Mouse (Mus musculus) lung, embryonic 14.5 days (tissue): ENCODE results near the gene Ccnb1ip1. TPM values are rescaled to one million over a fixed set of nuclear protein-coding genes. Genes with fewer than 3 reads are reported as not detected.
A peak's percentile ranks its signal among the peaks of the same experiment; 100 is the strongest.

Experiments
- ATAC-seq: fragments of 200-750 bp; cut with Nextera tagmentation; 2 replicates; pipeline ENCODE4 v1.8.0; 2017; ENCODE audit warnings: mild to moderate bottlenecking, moderate TSS enrichment, moderate library complexity; ENCODE audit not compliant: insufficient read depth
- DNase-seq: peaks from one replicate; pipeline ENCODE4 v3.0.0-alpha.2; 2015
- H3K27ac ChIP-seq: fragments of 300-500 bp; sonication (generic); 2 replicates; pipeline ENCODE4 v1.5.1; 2014; ENCODE audit warnings: low read depth, mild to moderate bottlenecking, moderate library complexity
- H3K27me3 ChIP-seq: fragments of 300-500 bp; sonication (generic); 2 replicates; pipeline ENCODE4 v1.6.1; 2014; ENCODE audit warnings: low read length, control low read depth; ENCODE audit not compliant: insufficient read depth
- H3K36me3 ChIP-seq: fragments of 300-500 bp; sonication (generic); 2 replicates; pipeline ENCODE4 v1.6.1; 2014; ENCODE audit warnings: control low read depth; ENCODE audit not compliant: insufficient read depth
- H3K4me1 ChIP-seq: fragments of 300-500 bp; sonication (generic); 2 replicates; pipeline ENCODE4 v1.6.1; 2014; ENCODE audit warnings: antibody characterized with exemption, control low read depth; ENCODE audit not compliant: insufficient read depth
- H3K4me2 ChIP-seq: fragments of 300-500 bp; sonication (generic); 2 replicates; pipeline ENCODE4 v1.6.1; 2014; ENCODE audit warnings: mild to moderate bottlenecking
- H3K4me3 ChIP-seq: fragments of 300-500 bp; sonication (generic); 2 replicates; pipeline ENCODE4 v1.5.1; 2014; ENCODE audit warnings: low read depth, low read length
- H3K9ac ChIP-seq: fragments of 300-500 bp; sonication (generic); 2 replicates; pipeline ENCODE4 v1.6.1; 2014
- H3K9me3 ChIP-seq: fragments of 300-500 bp; sonication (generic); 2 replicates; pipeline ENCODE4 v1.6.1; 2016; ENCODE audit warnings: low read depth, low read length, control low read depth
- CTCF ChIP-seq: IDR thresholded peaks from 2 replicates; pipeline ENCODE4 v1.5.1; 2016; ENCODE audit warnings: antibody characterized with exemption, low read depth
- WGBS: fragments of 180-500 bp; shearing (Covaris S2); extraction: QIAGEN DNeasy Blood & Tissue Kit; methylation state at CpG from one replicate; pipeline ENCODE4 v1.1.7; 2014; 5-methylcytosine and 5-hydroxymethylcytosine counted together
- polyA plus RNA-seq: library from polyadenylated mRNA; unstranded; fragments of >200 nt; fragmentation: Nextera tagmentation; extraction: Ambion mirVana; gene quantifications from 2 replicates; pipeline ENCODE4 v1.2.1, GENCODE M21; 2014

The Ccnb1ip1 gene
- polyA plus RNA-seq, 1 experiment from 2014 or later: not detected

DNA sequence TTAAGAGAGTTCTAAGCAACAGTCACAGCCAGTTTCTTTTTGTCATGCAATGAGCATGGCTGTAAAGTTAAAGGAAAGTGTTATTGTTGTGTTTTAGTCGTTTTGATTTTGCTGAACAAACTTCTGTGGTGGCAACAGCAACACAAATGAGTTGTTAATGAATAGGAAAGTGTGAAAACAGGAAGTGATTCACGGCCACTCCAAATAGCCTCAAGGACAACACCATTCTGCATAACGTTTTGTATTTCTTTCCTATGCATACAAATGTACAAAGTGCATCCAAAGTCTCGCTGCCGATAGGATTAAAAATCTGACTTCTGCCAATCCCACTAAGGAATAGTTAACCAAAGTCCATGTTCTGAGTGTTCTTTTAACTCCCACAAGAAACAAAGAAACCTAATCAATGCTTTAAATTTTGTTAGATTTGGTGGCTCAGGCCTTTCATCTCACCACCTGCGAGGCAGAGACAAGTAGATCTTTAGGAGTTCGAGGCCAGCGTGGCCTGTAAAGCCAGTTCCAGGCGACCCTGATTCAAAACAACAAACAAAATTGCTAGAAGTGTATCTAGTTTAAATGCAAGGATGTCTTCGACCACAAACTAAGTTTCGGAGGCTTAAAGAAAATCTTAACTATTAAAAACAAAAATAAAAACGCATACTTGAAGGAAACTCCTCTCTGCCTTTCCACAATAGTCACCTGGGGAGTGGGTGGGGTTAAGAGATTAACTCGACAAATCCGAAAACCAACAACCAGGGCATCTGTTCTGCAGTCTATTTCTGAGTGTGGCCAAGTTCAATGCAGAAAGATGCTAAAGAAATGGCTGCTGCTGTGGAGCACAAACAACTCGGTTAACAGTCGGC is 22.9 kb downstream of the Ccnb1ip1 start:
- Histone ChIP-seq H3K36me3 (peaks cover 14% of the 10 kb centered on the region; the same call in 1 of the 2 replicates), H3K4me3 (peak overlapping the region; percentile 75), H3K27ac (no peak overlapping the region; the same call in 1 of the 2 replicates), H3K9me3 (no peaks in the 10 kb centered on the region), H3K4me2 (peak overlapping the region; percentile 73), H3K4me1 (no peaks in the 10 kb centered on the region; the same call in 1 of the 2 replicates), H3K27me3 (no peaks in the 10 kb centered on the region), H3K9ac (peak overlapping the region; percentile 65)
- no peak for ATAC-seq
- WGBS: 25% methylated on average over 16 of the region's 16 CpGs
- peak; percentile 48 for DNase-seq
- no peak for TF ChIP-seq CTCF

DNA sequence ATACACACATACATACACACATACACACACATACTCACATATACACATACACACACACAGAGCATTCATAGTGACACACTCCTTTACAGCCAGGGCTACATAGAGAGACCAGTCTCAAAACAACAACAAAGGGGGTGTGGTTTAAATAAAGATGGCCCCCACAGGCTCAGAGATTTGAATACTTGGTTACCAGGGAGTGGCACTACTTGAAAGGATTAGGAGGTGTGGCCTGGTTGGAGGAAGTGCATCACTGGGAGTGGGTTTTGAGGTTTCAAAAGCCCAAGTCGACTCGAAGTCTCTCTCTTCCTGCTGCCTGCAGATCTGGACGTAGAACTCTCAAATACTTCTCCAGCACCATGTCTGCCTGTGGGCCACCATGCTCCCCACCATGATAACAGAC is 25.4 kb downstream of the Ccnb1ip1 start:
- H3K9ac ChIP-seq: no peak overlapping the region
- no peaks in the 10 kb centered on the region for H3K27me3 ChIP-seq
- H3K9me3 ChIP-seq: no peaks in the 10 kb centered on the region
- DNase-seq (no peak), ATAC-seq (no peak)
- H3K4me2 ChIP-seq: no peak overlapping the region
- no peak overlapping the region for H3K4me3 ChIP-seq
- no peak overlapping the region for H3K27ac ChIP-seq
- H3K4me1 ChIP-seq: no peaks in the 10 kb centered on the region; the same call in 1 of the 2 replicates
- peaks cover 23% of the 10 kb centered on the region for H3K36me3 ChIP-seq
- TF ChIP-seq CTCF: no peak
- 87% methylated on average over 3 of the region's 3 CpGs for WGBS

DNA sequence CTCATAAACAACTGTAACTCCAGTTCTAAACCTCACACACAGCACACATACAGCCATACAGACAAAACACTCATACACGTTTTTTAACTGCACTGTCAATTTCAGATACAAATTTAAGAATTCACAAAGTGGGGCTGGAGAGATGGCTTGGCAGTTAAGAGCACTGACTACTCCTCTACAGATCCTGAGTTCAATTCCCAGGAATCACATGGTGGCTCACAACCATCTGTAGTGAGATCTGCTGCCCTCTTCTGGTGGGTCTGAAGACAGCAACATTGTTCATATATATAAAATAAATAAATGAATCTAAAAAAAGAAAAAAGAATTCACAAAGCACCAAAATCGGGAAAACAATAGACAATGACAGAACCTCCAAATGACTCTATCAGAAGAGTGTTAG is 36.2 kb downstream of the Ccnb1ip1 start:
- Histone ChIP-seq H3K9ac (no peak overlapping the region), H3K4me1 (no peaks in the 10 kb centered on the region), H3K9me3 (no peaks in the 10 kb centered on the region), H3K4me3 (no peak overlapping the region), H3K4me2 (no peak overlapping the region), H3K27me3 (no peaks in the 10 kb centered on the region), H3K27ac (no peak overlapping the region), H3K36me3 (peaks cover 82% of the 10 kb centered on the region)
- TF ChIP-seq CTCF: peak; percentile 42
- ATAC-seq: no peak
- DNase-seq: peak; percentile 7
- 76% methylated on average over 2 of the region's 2 CpGs for WGBS

DNA sequence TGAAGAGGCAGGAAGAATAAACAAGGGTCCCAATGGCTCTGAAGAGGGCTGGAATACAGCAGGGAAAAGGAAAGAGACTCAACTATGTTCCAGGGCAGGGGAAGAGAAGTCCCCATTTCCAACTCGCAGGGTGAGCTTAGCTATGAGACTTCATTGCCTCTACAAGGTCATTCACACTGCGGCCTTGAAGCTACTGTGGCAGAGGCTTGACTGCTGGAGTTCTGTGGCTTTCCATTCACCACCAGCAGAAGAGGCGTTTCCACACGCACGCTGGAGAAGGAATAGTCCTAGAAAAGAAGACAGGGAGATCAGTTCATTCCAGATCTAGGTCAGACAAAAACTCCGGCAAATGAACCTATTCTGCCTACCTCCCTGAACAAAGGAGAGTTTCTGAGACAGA is 41.8 kb downstream of the Ccnb1ip1 start:
- no peaks in the 10 kb centered on the region for H3K9me3 ChIP-seq
- H3K36me3 ChIP-seq: peaks cover 57% of the 10 kb centered on the region
- ATAC-seq (no peak), DNase-seq (no peak)
- H3K4me2 ChIP-seq: no peak overlapping the region
- H3K27me3 ChIP-seq: no peaks in the 10 kb centered on the region
- no peak overlapping the region for H3K9ac ChIP-seq
- no peak overlapping the region for H3K27ac ChIP-seq
- no peak overlapping the region for H3K4me3 ChIP-seq
- no peak for TF ChIP-seq CTCF
- 92% methylated on average over 6 of the region's 6 CpGs for WGBS
- no peaks in the 10 kb centered on the region for H3K4me1 ChIP-seq

DNA sequence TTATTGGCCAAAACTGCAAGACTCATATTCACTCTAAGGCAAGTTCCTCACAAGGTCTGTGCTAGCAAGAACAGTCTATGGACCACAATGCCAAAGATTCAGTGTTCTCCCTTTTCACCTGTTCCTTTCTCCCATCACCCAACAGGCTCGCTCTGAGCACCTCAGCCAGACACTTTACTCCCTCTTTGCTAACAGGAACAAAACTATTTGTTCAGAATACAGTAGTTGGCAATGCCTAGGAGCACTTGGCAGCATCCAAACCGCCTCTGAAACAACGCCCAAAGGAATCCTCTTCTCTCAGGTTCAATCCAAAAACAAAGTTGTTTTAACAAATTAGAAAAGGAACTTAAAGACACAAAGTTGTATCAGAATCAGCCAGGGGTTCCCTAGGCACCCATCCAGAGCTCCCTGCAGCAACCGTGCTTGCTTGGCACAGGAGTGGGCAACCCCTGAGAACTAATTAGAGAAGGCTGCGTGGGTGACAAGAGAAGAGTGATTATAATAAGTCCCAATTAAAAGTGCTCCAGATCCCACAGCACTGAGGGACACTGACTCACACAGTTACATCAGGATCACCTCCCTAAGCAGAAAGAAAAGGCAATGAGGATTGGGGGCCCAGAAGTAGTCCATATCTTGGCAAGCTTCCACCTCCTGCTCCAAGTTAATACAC is 49.0 kb downstream of the Ccnb1ip1 start:
- WGBS: 73% methylated on average over 5 of the region's 5 CpGs
- H3K4me3 ChIP-seq: no peak overlapping the region
- no peaks in the 10 kb centered on the region for H3K4me1 ChIP-seq
- H3K9ac ChIP-seq: no peak overlapping the region
- no peaks in the 10 kb centered on the region for H3K27me3 ChIP-seq
- no peak overlapping the region for H3K4me2 ChIP-seq
- H3K36me3 ChIP-seq: no peaks in the 10 kb centered on the region
- no peak for TF ChIP-seq CTCF
- no peaks in the 10 kb centered on the region for H3K9me3 ChIP-seq
- no peak for ATAC-seq
- DNase-seq: no peak
- H3K27ac ChIP-seq: no peak overlapping the region

DNA sequence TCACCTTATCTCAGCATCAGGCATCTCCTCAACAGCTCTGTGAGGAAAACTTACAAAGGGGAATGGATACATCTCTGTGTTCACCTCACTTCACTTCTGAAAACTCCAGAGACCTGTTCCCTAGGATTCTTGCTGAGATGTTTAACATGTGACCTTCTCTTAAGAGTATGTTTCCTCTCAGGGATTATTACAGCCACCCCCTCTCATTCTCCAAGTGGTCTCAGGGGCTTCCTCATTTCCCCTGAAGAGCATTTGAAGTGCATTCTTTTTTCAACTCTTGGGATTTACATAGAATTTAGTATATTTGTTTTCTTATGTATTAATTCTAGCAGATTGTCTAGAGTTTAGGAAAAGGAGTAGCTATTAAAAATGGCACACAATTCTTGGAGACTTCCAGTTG is 62.5 kb downstream of the Ccnb1ip1 start, which contains the start of gene Olfr749:
Gene Olfr749 (minus strand): TSS at position 101 of the 400 bp plus-strand sequence.
- no peak for TF ChIP-seq CTCF
- Histone ChIP-seq H3K9me3 (no peaks in the 10 kb centered on the region), H3K27ac (no peak within 1 kb of the TSS), H3K27me3 (no peaks in the 10 kb centered on the region), H3K36me3 (no peaks in the 10 kb centered on the region), H3K9ac (no peak within 1 kb of the TSS), H3K4me3 (no peak within 1 kb of the TSS), H3K4me1 (no peaks in the 10 kb centered on the region), H3K4me2 (no peak within 1 kb of the TSS)
- DNase-seq: no peak
- ATAC-seq: no peak

DNA sequence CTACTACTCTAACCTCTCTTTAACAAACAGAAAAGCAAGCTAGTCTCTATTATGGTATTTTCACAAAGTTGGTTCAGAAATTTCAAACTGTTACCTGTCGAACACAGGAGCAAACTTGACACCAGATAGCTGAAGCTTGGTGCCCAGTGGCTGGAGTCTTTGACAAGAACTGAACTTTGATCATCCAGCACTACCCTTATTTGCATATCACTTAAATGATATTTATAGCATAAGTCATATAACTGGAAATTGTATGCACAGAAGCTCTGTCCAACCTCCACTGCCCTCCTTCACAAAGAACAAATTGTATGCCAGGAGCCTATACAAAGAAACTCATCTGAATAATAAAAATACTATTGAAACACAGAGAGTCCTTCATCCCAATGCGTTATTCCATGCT is 65.9 kb downstream of the Ccnb1ip1 start:
- 56% methylated on average over 2 of the region's 2 CpGs for WGBS

More for the DNA sequence above, 65.9 kb downstream of the Ccnb1ip1 start:
- no peak overlapping the region for H3K27ac ChIP-seq
- no peaks in the 10 kb centered on the region for H3K9me3 ChIP-seq
- no peak overlapping the region for H3K4me3 ChIP-seq
- ATAC-seq (no peak), DNase-seq (no peak)
- H3K9ac ChIP-seq: no peak overlapping the region
- no peaks in the 10 kb centered on the region for H3K27me3 ChIP-seq
- H3K4me2 ChIP-seq: no peak overlapping the region
- H3K36me3 ChIP-seq: no peaks in the 10 kb centered on the region
- TF ChIP-seq CTCF: no peak
- no peaks in the 10 kb centered on the region for H3K4me1 ChIP-seq
